Mouse (Mus musculus): ENCODE data around the gene Tex264.
A peak's percentile ranks its signal among the peaks of the same experiment; 100 is the strongest.
"Not testable (repeated sequence)": the region's sequence is repeated elsewhere in the genome, so short reads cannot be mapped to it uniquely, and the experiment has no call there.

Gene Tex264

DNA sequence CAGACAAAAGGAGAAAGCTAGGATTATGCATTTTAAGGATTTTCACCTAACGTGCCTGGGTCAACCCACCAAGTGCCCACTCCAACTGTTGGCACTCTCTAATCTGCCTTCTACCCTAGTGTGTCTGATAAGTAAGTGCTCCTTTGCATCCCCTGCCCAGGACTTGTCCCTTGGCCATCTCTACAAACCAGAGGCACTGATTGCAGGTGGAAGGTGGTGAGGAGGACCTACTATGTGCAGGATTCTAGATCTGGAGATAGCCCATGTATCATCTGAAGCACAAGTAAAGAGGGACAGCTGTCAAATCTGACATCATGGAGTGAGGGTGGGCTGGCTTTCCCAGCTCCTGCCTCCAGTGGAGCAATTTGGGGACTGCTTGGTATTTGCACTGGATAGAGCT is 25.8 kb downstream of the Tex264 start:
- no peak for DNase-seq

DNA sequence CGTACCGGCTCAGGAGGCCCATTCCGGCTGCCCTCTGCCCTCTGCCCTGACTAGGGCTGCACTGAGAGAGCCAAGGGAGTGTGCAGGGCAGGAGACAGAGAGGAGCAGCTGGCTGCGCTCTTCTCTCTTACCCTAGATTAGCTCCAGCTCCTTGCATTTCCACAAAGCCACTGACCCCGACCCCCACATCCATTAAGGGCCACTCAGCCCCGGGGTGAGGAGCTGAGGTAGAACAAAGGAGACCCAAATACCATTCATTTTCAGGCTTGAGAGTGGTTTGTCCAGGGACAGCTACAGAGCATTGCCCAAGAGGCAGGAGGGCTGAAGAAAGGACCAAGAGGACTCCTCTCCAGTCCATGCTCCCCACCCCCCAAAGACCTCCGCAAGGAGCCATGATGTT is 26.3 kb downstream of the Tex264 start:
- peak; percentile 31 for DNase-seq

DNA sequence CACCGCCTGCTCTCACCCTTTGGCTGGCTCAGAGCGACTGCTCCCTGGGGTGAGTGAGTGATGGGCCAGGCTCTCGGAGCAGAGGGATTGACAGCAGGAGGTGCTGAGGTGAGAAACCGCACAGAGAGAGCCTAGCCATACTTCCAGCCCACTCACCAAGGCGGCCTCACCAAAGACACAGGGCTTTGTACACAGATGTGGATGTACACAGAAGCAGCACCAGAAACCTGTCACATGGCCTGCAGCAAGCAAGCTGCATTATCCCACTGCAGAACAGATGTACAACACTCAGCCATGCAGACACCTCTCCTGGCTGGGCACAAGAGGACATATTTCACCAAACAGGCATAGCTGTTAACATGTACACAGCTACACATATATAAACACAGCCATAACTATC is 28.1 kb downstream of the Tex264 start:
- DNase-seq = no peak

DNA sequence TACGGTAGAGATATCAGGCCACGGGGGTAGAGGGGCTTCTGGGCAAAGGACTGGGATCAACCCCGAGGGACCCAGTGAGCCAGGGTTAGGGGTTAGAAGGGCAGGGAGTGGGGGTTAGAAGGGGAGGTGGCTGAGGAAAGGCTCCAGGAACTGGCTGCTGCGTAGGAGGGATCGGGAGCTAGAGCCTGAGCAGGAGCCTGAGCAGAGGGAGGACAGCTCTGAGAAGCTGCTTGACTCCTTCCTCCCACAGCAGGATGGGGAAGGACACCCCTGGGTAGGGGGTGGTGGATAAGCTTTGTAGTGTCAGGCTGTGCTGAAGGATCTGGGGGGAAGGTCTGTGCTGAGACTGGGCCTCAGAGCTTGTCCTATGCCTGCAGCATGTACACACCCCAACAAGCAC is 28.9 kb downstream of the Tex264 start:
- peak; percentile 26 for DNase-seq

DNA sequence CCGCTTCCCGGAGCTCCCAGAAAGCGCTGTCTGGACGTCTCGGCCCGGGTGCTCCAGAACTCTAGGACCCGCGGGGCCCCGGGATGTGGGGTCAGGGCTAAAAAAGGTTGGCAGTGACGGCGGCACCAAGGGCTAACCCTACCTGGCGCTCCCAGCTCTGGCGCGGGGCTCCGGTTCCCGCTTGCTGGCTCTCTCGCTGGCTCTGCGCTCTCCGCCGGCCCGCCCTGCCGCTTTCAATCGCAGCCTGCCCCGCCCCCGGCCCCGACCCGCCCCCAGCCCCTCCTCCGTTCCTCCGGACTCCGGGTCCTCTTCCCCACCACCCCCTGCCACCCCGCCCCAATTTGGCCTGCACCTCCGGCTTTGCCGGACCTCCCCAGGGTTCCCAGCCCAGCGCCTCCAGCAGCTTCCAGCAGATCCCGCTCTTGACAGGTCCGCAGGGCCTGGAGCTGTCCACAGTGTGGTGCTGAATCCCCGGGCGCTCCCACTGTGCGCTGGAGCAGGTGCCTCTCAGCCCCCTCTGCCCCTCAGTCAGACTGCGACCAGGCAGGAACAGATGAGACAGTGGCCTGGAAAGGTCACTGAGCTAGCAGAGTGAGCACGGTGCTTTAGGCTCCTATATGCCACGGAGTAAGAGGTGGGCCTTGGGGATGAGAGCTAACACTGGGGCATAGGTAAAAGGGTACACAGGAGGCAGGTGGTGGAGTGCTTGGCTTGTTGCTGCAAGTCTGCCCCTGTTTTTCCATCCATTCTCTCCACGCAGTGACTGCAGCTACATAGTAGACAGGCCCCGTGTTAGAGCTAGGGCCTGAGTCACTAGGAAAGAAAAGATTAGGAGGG is 29.6 kb downstream of the Tex264 start, which contains the start of gene Grm2:
Gene Grm2 (minus strand): TSS at position 199 of the 837 bp plus-strand sequence.
- DNase-seq = peak; percentile 86

DNA sequence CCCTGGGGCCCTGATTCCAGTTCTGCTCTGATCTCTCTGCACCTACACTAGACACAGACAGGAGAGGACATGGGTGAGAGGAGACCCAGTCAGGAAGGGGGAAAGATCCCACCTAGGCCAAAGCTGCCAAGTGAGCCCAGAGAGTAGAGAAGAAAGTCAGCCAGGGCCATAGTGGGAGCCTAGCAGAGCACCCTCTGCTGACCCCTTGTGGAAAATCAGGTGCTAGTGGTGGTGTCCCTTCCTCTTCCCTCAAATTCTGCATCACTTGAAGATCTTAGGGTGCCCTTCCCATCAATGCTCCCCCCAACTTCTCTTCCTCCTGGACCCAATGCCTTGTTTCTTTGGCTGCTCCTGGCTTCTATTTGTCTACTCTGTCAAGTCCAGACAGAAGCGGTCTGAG is 33.0 kb downstream of the Tex264 start:
- DNase-seq = peak; percentile 31

DNA sequence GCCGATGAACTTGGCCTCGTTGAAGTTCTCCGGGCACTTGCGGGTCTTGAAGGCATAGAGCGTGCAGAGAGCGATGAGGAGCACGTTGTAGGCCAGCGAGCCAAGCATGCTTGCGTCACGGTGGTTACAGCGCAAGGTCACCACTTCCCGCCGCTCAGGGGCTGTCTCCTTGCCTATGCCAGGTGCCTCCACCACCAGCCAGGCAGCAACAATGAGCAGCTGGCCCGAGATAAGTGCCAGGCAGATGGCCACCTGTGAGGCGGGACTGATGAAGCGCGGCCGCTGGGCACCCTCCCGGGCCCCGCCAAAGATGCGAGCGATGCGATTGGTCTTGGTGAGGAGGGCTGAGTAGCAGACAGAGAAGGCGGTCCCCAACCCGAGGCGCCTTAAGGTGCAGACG is 38.5 kb downstream of the Tex264 start:
- no peak for DNase-seq

DNA sequence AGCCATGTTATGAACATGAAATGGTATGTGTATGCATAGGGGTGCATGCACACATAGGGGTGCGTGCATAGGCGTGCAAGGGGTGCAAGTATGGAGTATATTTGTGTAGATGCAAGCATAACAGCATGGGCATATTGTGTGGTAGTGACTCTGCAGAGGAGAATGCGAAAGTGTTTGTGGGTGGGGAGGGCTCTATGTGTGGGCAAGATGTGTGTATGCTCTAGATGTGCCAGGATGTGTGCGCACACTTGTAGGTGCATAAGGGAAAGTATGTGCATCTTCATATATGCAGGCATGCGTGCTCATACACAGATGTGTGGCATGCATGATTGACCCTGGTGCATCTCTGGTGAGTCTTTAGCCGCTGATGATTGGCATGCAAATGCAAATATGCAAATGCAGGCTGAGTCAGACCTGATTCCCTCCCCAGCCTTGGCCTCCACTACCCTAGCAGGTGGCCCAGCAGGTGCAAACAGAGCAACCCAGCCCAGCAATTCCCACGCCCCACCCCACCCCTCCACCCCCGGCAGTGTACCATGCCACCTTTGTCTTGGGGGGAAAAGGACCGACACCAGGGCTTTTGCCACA is 39.9 kb downstream of the Tex264 start:
- no peak for DNase-seq

DNA sequence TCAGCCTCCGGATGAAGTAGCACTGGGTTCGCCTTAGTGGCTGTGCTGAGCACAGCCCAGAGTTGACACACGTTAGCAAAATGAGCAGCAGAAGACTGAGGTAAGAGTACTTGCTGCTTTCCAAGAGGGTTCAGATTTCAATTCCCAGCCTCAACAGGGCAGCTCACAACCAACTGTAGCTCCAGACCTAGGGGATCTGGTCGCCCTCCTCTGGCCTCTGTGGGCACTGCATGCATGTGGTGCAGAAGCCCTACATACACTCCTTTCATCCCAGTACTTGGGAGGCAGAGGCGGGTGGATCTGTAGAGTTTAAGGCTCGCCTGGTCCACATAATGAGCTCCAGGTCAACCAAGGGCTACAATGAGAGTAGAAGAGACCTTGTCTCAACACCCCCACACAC is 41.9 kb downstream of the Tex264 start:
- DNase-seq = no peak

DNA sequence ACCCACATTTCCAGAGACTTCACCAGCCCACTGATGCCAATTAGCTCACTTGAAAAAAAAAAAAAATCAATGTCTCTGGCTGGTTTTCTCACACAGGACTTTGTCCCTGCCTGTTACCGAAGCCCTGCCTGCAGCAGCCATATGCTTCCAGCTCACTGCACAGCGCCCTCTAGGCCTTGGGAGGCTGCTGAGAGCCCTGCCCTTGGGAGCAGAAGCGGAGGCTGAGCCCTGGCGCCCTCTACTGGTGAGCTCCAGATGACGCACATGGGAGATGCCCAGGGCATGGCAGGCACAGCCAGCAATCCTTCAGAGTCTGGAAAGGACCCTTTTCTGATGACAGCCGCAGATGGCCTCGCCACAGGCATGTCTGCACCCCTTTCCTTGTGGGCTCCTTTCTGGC is 42.6 kb downstream of the Tex264 start:
- peak; percentile 86 for DNase-seq

DNA sequence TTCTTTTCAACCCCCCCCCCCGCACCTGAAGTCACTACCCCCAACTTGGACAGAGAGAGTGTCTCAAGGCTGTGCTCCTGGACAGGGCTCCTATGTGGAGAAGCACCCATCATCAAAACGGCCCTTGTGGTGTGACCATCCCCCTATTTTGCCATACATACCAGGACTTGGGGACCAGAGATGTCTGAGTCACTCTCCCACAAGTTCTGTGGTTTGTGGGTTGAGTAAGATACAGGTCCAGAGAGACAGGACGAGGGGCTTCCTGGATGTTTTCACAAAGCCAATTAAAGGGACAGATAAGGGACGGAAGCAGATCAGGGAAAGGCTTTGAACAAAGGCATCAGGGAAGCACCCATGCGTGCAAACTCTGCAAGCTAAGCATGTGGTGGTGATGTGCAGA is 44.4 kb downstream of the Tex264 start:
- no peak for DNase-seq

DNA sequence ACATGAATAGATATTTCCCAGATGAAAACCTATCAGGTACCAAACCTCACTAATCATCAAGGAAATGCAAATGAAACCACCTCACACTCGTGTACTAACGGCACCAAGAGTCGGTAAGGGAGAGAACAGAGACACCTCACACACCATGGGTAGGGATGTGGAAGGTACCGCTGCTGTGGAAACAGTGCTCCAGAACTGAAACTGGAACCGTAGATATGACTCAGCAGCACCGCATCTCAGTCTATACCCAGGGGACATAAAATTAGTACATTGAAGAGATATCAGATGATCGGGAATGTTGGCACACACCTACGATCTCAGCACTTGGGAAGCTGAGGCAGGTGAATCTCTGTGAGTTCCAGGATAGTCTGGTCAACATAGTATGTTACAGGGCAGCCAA is 47.6 kb downstream of the Tex264 start:
- no peak for DNase-seq

DNA sequence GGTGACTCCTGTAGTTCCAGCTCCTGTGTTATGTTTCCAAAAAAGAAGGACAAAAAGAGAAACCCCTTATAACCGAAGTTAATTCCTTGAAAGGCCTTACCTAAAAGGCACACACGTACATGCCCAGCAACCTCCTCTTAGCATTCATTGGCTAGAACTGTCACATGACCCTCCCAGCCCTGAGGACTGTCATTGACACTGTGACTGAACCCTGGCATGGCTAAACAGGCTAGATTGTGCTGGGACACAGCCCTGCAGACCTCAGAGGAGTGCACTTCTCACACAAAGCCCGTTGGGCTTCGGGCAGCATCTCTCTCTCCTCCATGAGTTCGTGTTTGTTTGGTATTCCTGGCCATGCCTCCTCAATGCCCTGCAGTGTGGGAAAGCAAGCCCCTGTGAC is 53.5 kb downstream of the Tex264 start:
- DNase-seq = no peak

DNA sequence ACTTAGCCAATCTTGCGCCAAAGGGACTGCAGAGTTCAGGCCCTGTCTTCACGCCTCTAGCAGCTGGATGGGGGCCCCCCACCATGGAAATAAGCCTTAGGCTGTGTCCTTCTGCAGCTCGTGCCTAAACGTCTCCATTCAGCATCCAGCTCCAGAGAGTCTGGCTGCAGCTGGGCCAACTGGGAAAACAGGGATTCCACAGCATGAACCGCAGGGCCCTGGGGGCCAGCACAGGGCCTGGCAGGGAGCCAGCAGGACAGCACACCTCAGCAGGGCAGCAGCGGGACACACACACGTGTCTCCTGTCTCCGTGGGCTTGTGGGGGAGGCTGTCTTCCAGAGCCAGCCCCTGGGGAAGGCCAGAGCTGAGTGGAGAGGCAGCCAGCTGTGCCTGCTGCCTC is 57.9 kb downstream of the Tex264 start:
- not testable (repeated sequence) for DNase-seq

DNA sequence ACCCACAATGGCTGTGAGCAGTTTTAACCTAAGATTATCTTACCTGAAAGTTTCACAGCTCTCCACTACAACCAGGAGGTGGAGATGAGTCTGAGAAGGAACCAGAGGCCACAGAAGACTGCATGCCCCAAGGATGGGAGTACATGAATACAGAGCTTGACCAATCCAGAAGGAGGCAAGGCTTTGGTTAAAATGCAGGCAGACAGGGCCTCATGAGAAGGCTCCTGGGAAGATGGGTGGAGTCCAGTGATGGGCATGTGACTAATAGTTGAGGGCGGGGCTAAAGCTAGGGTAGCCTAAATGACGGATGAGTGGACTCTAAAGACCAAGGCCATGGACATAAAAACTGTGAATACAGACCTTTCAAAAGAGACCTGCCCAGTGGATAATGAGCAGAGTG is 59.4 kb downstream of the Tex264 start, which contains the start of gene Iqcf6:
Gene Iqcf6 (plus strand): TSS at position 301 of the 400 bp plus-strand sequence.
- no peak for DNase-seq

DNA sequence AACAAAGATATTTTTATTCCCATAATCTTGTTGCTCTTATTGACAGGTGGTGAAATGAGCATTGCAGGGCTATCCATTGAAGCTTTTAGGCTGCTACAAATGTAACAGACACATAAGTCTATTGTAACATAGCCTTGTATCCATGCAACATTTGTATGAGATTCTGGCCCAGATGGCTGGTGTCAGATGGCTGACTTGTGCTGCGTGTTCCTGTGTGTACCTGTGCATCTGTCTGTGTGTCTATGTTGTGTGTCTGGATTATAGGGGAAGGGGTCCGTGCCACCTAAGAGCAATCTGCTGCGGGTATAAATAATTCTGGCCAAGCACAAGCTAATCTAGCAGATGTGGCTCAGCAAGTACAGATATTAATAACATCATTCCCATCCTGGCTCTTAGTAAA is 68.2 kb downstream of the Tex264 start:
- DNase-seq = no peak

DNA sequence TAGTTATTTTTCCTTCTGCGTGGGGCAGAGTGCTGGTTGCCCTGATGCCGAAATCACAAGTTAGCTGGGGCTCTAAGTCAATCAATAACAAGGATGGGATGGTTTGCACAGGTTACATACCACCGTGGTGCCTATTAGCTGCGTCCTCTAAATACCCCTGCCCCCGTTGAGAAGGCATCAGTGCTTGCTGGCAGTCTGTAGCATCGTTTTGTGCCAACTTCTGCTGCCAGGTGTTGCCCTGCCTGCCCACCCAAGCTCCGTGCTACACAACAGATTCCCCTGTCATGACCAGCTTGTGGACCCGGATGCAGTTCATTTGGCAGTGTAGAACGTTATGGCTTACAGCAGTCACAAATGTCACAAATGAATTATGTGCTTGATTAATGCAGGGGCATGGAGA is 69.4 kb downstream of the Tex264 start:
- DNase-seq = no peak

DNA sequence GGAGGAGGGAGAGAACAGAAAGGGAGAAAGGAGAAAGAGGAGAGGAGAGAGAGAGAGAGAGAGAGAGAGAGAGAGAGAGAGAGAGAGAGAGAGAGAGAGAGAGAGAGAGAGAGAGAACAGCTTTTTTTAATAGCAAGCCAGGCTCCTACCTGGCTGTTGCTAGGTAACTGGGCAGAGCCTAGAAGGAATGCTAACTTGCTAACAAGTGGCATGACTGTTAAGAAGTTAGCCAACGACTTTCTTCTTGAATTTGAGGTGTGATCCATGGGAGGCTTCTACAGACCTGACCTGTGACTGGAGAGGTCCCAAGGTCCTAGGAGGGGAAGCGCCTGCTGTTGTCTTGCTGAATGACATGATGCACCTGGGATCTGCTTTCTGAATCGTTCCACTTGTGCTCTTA is 71.1 kb downstream of the Tex264 start:
- DNase-seq = no peak

DNA sequence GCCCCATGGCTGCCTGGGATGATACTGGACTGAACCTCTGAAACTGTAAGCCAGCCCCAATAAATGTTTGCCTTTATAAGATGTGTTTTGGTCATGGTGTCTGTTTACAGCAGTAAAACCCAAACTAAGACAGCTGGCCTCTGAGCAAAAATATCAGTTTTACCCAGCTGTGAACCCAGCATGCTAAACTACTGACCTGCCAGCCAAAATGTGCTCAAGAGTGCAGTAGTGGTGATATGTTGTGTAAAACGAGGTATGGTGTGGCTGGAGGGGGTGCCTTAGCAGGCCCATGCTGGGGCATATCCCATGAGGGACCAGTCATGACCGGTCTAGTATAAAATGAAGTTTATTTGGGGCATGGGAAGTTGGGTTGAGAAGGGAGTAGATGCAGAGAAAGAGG is 71.8 kb downstream of the Tex264 start:
- DNase-seq = no peak

DNA sequence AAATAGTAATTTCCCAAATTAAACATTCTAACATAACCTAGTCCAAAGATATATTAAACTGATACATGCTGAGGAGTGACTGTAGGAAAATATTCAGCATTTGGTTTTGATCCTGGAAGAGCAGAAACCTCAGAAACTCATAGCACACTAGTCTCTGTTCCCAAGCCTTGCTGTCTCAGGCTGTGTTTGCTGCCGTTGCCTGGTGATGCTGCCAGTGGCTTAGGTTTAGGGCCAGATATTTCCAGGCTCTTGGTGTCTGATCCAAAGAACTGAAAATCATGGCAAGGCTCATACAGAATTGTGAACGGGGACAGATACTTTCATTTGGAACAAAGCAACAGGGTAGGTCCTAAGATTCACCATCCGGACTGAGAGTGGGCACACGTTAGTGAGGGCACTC is 75.0 kb downstream of the Tex264 start:
- no peak for DNase-seq

Measured in embryo, embryonic 11 days (tissue).